Mouse (Mus musculus) cortical plate, adult 2 months (tissue): ENCODE results near the gene Uncx.

Source experiments
- CTCF ChIP-seq: fragments of 200-500 bp; IDR thresholded peaks from 2 replicates; pipeline ENCODE4 v1.5.1; 2011; ENCODE audit warnings: mild to moderate bottlenecking, control low read depth, low read length; ENCODE audit not compliant: insufficient read depth; ENCODE audit errors: extremely low read depth
- POLR2A ChIP-seq: fragments of 200-500 bp; IDR thresholded peaks from 2 replicates; pipeline ENCODE4 v1.6.1; 2011; ENCODE audit warnings: mild to moderate bottlenecking, low read length, control low read depth; ENCODE audit not compliant: insufficient read depth; ENCODE audit errors: extremely low read depth

DNA sequence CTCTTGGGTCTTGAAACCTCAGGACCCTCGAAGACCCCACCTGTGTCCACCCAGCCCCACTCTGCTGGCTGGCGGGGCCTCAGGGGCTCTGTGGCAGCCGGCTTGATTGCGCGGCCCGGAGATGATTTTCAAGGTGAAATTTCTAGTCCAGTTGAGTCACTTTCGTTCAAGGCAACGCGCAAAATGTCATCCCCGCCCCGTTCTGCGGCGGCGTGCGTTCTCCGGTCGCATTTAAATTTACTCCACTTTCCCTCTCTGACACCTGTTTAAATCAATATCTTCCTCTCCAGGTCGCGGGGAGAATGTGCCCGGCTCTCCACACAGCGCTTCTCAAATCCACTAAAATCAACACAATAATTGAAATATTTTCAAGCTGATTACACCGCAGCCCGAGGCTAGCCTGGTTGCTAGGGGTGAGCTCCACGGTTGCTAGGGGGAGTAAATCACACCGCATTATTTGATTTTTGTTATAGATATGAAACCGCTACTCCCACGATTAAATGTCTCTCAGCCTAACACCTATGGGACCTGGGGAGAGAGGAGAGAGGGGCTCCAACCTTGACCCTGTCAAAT is 37.0 kb downstream of the Uncx start:
- no peak for TF ChIP-seq POLR2A
- TF ChIP-seq CTCF: no peak
